Mouse (Mus musculus) left cerebral cortex, adult 2 months (tissue): ENCODE measurements around the gene Dgat2. TPM values are rescaled to one million over a fixed set of nuclear protein-coding genes. Genes with fewer than 3 reads are reported as not detected.

Source experiments
- DNase-seq, 2 experiments: peaks; one replicate each; pipeline ENCODE4 v3.0.0; 2021 to 2022; ENCODE audit warnings: low spot score in 2 of 2, mixed read lengths in 1 of 2; ENCODE audit errors: extremely low spot score in 1 of 2
- H3K27ac ChIP-seq: fragments of 200-600 bp; 2 replicates; pipeline ENCODE4 v1.8.1; 2022
- H3K4me3 ChIP-seq: fragments of 200-600 bp; 2 replicates; pipeline ENCODE4 v1.8.1; 2022
- CTCF ChIP-seq: fragments of 200-600 bp; IDR thresholded peaks from 2 replicates; pipeline ENCODE4 v1.8.1; 2022; ENCODE audit warnings: antibody characterized with exemption, mild to moderate bottlenecking, moderate library complexity
- intact Hi-C: fragments of 180-260 bp; cut with DNase I; formaldehyde crosslinking; loops from one replicate; pipeline ENCODE4 v1.15.1; 2025
- total RNA-seq, 2 experiments: library from RNA; stranded (reverse); gene quantifications; 2 replicates each; pipeline ENCODE4 v1.2.3; 2021

Gene Dgat2
- total RNA-seq, 2 experiments from 2014 or later = 55.7 to 57.8 TPM

DNA sequence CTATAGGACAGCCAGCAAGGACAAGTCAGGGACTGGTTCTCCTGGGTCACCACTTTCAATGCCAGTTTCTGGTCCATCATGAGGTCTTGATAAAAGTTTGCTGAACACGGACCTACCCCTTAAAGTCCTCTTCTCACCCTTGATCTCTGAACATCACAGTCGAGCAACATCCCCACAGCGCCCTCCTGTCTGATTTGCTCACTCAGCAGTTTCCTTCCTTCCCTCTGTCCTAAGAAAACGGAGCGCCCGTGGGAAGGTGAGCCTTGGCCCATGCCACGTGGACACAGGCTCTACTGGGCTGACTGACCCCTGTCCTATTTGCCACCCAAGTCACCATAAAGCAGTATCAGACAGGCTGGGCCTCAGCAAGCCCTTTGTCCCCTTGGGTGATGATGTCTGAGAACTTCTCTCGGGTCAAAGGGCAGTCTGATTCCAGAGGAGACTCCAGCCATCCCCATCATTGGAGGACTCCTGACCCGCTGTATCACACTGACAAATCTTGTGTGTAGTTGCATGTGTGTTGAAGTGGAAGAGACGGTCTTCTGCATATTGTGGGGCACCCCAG, 32.2 kb upstream of the Dgat2 start:
- intact Hi-C loops = no loop called here
- TF ChIP-seq CTCF = no peak
- no peak overlapping the region for H3K27ac ChIP-seq

DNA sequence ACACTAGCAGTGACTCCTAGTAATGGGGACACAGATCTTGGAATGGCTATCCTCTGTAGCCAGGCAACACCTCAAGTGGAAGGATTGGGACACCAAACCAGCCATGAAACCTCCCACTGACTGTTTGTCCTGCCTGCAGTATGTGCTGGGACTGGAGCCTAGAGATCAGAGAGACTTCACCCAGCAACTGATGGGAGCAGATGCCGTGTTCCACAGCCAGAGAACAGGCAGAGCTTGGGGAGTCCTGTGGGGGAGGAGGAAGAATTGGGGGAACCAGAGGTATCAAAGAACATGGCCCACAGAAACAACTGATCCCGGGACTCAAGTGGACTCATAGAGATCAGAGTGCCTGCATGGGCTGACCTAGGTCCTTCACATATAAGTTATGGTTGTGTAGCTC, 31.2 kb upstream of the Dgat2 start:
- H3K4me3 ChIP-seq = no peak overlapping the region
- H3K27ac ChIP-seq = no peak overlapping the region
- DNase-seq = no peak
- no peak for TF ChIP-seq CTCF
- intact Hi-C loops = no loop called here

More for the DNA sequence above, 32.2 kb upstream of the Dgat2 start:
- DNase-seq = no peak
- H3K4me3 ChIP-seq = no peak overlapping the region

DNA sequence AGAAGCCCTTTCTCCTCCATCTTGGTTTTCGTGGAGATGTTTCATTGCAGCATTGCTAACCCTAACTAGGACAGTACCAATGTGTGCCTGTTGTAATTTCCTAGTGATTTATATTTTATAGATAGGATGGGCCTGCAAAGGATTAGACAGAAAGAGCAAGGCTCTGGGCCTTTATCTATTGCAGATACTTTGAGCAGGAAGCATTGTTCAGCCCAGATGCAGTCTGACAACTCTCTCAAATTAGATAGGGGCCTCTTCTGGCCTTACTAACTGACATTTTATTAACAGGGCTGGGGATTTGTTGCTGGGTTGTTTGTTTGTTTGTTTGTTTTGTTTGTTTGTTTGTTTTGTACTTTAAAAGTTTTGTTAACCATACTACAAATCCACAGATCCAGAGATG, 30.5 kb upstream of the Dgat2 start:
- H3K4me3 ChIP-seq = no peak overlapping the region
- TF ChIP-seq CTCF = no peak
- intact Hi-C loops = no loop called here
- H3K27ac ChIP-seq = no peak overlapping the region
- no peak for DNase-seq

DNA sequence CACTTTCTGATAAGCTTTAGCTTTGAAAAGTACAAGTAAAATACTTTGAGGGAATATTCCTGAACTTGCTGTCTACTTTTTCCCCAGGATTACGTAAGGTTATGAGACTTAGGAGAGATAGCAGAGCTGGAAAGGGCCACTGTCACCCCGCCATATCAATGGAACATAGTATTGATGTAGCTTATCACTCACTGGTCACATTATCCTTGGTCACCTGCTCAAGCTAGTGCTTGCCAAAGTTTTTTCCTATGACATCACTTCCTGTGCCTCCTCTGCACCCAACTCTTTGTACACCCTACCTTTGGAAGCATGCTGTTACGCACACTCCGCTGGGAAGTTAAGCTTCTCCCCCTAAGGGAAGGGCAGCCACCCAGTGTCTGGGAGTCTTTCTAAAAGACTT, 26.2 kb upstream of the Dgat2 start:
- TF ChIP-seq CTCF = no peak
- Histone ChIP-seq H3K27ac (no peak overlapping the region), H3K4me3 (no peak overlapping the region)
- no peak for DNase-seq
- intact Hi-C loops = no loop called here

DNA sequence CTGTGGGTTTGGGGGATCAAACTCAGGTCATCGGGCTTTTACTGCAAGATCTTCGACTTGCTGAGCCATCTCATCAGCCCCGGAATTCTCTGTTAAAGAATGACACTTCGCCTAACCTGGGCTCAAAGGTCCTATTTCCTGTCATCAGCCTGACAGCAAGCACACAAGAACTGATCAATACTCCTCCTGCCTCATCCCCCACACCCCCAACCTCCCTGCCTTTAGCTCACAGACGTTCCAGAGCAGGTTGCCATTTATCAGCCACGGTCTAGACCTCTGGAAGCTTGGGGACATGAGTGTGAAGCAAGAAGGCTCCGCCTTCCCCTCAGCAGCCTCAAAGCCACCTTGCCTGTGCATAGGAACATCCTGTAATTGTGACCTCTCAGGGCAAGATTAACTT, 23.8 kb upstream of the Dgat2 start:
- DNase-seq = no peak
- H3K27ac ChIP-seq = no peak overlapping the region
- TF ChIP-seq CTCF = no peak
- intact Hi-C loops = no loop called here
- H3K4me3 ChIP-seq = no peak overlapping the region

DNA sequence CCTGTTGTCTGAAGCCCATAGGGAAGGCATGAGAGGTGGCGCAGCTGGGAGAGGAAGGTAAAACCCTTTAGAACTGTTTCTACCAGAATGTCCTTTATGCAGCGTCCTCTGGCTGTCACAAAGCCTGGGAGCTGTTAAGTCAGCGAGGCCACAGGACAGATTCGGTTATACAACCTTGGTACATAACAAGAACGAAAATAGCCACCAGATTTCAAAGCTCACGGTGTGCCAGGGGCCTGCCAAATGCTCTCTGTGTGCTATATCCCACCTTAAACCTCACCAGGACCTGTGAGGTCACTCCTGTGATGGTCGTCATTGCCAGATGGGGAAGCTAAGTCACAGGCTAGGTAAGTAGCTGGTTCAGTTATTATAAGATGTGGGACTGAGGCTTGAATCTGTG, 19.6 kb upstream of the Dgat2 start:
- intact Hi-C loops = no loop called here
- DNase-seq = no peak
- H3K27ac ChIP-seq = no peak overlapping the region
- TF ChIP-seq CTCF = no peak
- H3K4me3 ChIP-seq = no peak overlapping the region

DNA sequence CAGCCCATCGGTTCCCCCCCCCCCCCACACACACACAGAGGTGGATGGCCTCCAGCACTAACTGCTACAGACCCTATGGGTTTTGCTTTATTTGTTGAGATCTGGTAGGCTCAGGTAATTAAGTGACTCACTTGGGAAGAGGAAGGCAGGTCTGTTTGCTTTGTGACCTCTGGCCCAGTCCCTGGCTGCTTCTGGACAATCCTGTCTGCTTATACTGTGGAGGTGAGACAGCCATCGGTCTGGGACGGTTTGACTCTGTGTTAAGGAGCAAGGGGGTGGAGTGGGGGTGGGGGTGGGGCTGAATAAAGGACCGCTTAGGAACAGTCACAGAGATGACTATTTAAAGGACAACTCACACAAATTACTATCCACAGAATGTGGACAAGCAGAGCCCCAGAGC, 17.8 kb upstream of the Dgat2 start:
- TF ChIP-seq CTCF = no peak
- no peak overlapping the region for H3K27ac ChIP-seq
- no peak overlapping the region for H3K4me3 ChIP-seq
- no peak for DNase-seq
- intact Hi-C loops = no loop called here

DNA sequence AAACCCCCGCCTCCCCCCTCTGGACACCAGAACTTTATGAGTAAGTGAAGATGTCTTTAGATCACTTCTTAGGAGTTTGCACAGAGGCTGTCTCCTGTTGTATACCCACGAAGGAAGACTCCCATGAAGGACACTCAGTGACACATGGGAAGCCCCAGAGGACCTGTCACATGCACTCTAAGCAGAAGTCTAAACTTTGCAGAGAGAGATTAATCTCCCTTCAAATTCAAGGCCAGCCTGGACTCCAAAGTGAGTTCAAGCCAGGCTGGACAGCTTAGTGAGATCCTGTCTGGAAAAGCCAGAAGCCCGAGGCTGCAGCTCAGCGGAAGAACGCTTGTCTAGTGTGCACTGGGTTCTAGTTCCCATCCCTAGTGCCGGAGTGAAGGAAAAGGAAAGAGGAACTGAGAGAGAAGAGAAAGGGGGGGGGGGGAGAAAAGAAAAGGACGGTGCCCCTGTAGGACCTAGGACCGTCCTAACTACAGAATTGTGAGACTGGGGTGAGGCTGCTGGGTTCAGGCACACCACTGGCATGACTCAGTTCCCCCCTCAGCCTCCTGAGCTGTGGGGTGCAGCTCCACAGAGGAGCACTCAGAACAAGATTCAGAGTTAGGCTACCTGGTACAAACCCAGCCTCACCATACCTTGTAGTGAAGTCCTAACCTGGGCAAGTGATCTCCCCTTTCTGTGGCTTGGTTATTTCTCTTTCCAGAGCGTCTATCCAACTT, 17.1 kb upstream of the Dgat2 start:
- intact Hi-C loops = no loop called here
- DNase-seq = no peak
- Histone ChIP-seq H3K27ac (no peak overlapping the region), H3K4me3 (no peak overlapping the region)
- TF ChIP-seq CTCF = no peak

DNA sequence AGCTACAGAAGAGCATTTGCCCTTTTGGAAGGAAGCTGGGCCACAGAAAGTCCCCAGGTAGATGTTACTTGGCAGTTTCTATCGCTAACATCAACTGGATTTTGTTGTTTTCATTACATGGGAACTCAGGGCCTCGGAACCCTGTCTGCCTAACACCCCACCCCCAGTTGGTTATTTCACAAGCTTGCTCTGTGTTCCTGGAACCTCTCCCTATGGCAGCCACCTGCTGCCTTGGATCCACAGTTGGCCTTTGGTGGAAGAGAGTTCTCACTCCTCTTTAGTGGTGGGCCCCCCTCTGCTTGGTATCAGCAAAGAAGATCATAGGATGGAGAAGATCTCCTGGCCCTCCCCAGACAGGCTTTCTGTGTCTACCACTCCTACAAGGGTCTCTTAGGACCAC, 16.3 kb upstream of the Dgat2 start:
- Histone ChIP-seq H3K27ac (no peak overlapping the region), H3K4me3 (no peak overlapping the region)
- no peak for DNase-seq
- intact Hi-C loops = no loop called here
- TF ChIP-seq CTCF = no peak

DNA sequence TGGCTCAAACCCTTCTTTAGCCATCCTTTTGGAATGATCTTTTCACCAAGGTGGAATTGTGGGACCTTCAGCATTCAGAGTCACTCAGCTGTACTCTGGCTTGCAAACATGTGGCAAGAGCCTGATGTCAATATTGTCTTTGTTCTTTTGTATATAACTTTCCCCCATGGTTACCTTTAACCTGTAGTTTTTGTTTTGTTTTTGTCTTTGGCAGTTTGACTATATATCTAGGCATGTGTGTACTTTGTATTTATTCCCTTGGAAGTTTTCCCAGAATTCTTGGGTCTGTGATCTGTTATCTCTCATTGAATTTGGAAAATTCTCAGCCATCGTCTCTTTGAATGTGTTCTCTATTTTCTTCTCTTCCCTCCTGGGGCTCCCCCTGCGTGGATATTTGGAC, 12.0 kb upstream of the Dgat2 start:
- Histone ChIP-seq H3K4me3 (no peak overlapping the region), H3K27ac (no peak overlapping the region)
- DNase-seq = no peak
- intact Hi-C loops = no loop called here
- TF ChIP-seq CTCF = no peak

DNA sequence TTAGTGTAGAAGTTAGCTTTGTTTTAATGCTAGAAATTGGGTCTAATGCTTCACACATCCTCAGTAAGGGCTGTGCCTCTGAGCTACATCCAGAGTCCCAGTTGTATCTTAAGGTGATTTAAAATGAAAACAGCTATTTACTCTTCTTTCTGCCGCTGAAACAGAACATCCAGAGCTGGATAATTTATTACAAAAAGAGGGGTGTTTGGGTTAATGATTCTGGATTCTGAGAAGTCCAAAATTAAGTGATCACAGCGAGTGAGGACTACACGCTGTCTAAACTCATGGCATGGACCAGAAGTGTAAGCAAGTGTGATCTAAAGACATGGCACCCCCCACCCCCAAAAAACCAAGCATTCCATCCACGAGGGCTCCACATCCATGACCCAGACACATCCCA, 11.4 kb upstream of the Dgat2 start:
- Histone ChIP-seq H3K27ac (no peak overlapping the region), H3K4me3 (no peak overlapping the region)
- DNase-seq = no peak
- intact Hi-C loops = no loop called here
- TF ChIP-seq CTCF = no peak

DNA sequence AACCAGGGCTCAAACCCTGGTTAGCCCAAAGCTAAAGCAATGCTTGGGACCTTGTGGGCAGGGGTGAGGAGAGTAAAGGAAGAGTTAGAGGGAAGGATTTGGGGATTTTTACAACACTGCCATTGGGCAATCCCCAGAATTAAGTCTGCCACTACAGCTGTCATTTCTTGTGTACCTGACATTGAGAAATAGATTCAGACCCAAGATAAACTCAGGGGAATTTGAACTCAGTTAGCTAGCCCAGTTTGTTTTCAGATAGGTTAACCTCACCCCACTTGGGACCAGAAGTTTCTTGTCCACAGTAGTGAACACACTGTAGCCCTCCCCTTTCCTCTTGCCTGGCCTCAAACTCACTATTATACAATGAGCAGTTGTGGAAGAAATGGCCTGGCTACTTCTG, 8.9 kb upstream of the Dgat2 start:
- H3K27ac ChIP-seq = no peak overlapping the region
- intact Hi-C loops = no loop called here
- DNase-seq = no peak
- H3K4me3 ChIP-seq = no peak overlapping the region
- no peak for TF ChIP-seq CTCF

DNA sequence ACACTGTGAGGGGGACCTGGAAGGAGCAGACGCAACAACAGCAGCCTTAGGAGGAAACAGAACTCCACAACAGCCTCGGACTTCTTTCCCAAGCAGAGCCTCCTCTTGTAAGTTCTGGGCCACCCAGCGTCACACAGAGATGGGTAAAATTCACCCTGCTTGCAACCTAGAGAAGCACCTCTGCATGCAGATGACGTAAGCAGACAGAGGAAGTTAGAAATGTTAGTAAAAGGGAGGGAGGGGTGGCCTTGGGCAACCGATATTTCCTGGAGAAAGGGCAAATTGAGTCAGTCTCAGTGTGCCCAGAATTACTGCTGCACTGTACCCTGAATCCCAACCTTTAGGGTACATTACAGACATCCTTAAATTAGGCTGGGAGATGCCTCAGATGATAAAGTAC, 7.4 kb upstream of the Dgat2 start:
- intact Hi-C loops = no loop called here
- no peak for DNase-seq
- H3K4me3 ChIP-seq = no peak overlapping the region
- TF ChIP-seq CTCF = no peak
- H3K27ac ChIP-seq = no peak overlapping the region
